Mouse (Mus musculus): Measurements from ENCODE around the gene Rhbdl3.
"Not testable (repeated sequence)": the region's sequence is repeated elsewhere in the genome, so short reads cannot be mapped to it uniquely, and the experiment has no call there.

Gene Rhbdl3

GRCm38 (mm10) chr11:80313462-80313861 is 12.8 kb downstream of the Rhbdl3 start:
- no peak for DNase-seq (ENCODE audit: low spot score)

DNA sequence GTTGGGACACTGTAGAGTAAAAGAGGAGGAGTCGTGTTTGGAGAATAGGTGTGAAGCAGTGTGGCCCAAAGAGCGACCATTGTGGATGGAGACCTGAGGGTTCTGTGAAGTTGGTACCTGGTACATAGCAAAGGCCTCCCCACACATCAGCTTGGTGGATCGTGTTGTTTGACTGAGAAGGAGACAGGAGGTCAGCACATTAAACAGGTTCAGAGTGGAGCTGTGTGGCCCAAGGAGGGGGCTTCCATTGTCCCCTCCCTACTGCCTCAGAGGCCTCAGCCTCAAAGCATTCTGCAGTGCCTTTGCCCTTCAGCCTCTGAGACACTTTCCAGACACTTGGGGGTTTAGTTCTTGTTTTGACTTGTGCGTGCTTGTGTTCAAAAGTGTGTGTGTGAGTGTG is 13.2 kb downstream of the Rhbdl3 start:
- DNase-seq (ENCODE audit: low spot score), result no peak

DNA sequence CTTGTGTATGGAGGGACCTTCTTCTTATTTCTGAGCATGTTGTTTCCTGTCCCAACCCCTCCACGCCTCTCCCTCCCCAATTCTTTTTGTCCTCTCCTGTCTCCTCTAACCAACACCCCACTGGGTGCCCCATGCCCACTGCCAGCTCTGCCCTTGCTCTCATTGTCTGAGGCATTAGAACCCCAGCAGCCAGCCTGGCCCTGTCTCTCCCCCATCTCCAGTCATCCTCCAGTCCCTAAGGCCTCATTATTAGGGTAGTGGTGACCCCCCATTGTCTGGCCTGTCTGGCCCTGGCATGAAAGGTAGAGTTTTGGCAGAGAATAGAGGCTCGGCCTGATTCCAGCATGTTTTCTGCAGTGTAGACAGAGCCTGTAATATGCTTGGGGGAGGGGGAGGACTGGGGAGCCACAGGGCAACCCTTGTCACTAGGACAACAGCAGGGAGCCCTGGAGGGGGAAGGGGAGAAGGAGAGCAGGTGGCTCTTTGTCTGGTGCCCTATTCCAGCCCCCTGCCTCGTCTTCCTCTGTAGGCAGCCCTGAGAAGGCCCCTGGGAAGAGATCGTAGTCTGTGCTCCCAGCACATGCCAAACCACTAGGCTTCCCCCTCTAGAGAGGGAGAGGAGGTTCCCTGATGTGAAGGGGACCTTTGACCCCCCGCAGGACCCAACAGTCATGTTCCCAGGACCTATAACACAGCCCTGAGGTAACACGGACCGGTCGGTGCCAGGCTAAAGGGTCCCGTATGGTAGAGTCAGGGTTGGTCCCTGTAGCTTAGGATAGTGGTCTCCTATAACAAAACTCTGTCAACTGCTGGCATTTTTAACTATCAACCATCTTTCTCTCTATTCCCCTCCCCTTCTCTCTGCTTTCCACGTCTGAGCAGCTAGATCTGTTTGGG is 15.3 kb downstream of the Rhbdl3 start:
- no peak for DNase-seq (ENCODE audit: low spot score)

DNA sequence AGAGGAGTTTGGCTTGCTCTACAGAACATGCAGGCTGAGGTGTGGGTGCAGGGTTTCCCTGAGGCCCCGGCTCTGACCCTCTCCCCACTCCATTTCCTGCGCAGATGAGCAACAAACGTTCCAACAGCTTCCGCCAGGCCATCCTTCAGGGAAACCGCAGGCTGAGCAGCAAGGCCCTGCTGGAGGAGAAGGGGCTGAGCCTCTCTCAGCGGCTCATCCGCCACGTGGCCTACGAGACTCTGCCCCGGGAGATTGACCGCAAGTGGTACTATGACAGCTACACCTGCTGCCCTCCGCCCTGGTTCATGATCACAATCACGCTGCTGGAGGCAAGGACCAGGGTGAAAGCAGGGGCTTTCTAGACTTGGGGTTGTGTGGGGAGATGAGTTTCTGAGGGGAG is 22.5 kb downstream of the Rhbdl3 start:
- DNase-seq (ENCODE audit: low spot score), result no peak

DNA sequence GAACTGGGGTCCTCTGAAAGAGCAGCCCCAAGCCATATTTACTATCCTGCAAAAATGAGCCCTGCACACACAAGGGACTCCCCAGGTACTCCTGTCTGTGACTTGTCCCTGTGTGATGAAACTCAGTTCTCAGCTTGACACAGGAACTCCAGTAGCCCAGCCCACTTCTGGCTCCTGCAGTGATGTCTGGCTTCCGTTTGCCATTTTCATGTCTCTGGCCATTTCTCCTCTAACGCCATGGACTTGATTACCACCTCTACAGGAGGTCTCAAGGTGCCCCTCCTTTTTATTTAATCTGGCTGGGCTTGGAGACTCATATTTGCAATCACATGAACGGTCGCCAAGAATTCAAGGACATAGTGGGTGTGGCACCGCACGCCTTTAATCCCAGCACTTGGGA is 23.9 kb downstream of the Rhbdl3 start:
- DNase-seq (ENCODE audit: low spot score), result no peak

GRCm38 (mm10) chr11:80332709-80333400 is 32.1 kb downstream of the Rhbdl3 start:
- no peak for DNase-seq (ENCODE audit: low spot score)

DNA sequence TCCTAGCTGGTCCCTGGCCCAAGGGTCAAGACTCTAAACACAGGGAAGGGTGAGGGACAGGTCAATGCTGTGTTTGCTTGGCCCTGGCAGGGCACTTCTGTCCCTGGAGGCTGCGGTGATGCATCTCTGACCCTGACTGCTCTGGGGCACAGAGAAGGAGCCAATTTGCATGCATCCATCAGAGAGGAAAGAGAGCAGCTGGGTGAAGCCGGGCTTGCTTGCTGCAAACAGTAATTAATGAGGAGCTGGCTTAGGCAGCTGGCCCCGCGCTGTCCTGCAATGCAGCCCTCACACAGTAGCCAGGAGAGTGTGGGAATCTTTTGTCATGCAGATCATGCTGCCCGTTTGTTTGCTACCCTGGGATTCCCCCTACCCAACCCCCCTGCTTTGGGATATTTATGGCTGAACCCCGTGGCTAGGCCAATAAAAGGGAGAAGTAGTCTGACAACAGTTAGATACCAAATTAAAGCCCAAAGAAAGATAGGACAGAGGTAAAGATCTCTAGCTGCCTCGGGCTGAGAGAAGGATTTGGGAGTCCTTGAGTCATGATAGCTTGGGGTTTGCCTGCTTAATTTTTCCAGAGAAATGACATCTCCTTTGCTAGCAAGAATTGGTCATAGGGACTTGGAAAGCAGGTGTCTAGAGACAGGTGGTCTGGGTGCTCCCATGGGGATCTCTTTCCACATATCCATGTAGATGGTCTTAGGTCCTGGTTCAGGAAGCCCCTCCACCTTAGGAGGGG is 35.1 kb downstream of the Rhbdl3 start:
- DNase-seq (ENCODE audit: low spot score), result no peak

DNA sequence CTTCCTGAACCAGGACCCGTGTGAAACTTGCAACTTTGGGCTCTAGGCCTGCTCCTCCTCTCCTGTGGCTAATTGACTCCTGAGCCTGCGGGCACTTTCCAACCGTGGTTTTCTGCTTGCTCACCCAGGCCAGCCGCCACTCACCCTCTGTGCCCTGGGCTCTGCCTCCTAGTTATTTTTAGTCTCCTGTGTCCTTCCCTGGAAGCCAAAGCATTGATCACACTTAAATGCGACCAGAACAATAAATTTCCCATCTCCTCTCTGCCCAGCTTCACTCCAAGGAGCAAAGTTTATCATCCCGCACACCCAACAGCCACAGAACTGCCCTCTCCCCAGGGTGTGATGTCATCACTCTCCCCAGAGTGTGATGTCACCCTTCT is 35.6 kb downstream of the Rhbdl3 start:
- DNase-seq (ENCODE audit: low spot score), result no peak

GRCm38 (mm10) chr11:80342482-80342881 is 41.8 kb downstream of the Rhbdl3 start:
- DNase-seq (ENCODE audit: low spot score), result no peak

DNA sequence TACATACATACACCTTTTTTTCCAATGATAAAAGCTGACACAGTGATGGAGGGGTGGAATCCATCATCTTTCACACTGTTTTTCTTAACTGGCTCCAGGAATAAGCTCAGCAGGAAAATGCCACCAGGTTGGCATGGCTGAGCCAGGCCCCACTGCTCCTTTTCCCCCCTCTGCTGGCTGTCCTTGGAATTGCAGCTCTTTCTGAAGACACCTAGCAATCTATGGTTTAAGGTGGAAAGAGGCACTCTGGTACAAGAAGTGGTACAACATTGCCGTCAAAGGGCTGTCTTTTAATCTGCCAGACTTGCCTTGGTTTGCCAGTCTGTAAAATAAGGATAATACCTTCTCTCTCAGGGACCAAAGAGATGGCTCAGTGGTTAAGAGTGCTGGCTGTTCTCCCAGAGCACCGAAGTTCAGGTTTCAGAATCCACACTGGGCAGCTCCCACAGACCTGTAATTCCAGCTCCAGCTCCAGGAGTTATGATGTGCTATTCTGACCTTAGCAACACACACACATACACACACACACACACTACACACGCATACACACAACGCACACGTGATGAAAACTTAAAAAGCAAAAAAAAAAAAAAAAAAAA is 51.2 kb downstream of the Rhbdl3 start:
- DNase-seq (ENCODE audit: low spot score), result peak; percentile 65

GRCm38 (mm10) chr11:80354832-80355231 is 54.1 kb downstream of the Rhbdl3 start:
- no peak for DNase-seq (ENCODE audit: low spot score)

DNA sequence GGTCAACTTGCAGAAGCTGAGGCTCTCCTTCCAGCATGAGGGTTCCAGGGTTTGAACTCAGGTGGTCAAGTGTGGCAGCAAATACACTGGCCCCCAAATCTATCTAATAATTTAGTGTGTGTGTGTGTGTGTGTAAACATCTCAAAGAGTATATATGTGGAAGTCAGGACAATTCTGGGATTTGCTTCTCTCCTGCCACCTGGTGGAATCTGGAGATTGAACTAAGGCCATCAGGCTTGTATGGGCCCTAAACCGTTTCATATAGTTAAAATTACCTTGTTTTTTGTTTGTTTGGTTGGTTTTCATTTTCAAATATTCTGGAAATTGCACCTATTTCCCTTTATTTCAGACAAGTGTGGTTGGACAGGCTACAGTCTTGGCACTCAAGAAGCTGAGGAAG is 68.2 kb downstream of the Rhbdl3 start:
- DNase-seq (ENCODE audit: low spot score), result no peak

- DNase-seq (ENCODE audit: low spot score), result no peak
These were observed 75.9 kb downstream of the Rhbdl3 start for GRCm38 (mm10) chr11:80376651-80377050.

GRCm38 (mm10) chr11:80377712-80378451 is 77.2 kb downstream of the Rhbdl3 start, which contains the start of gene 5730455P16Rik:
5730455P16Rik (minus strand) TSS chr11:80378034.
- no peak for DNase-seq (ENCODE audit: low spot score)

GRCm38 (mm10) chr11:80378452-80379068 is 77.8 kb downstream of the Rhbdl3 start:
- DNase-seq (ENCODE audit: low spot score), result not testable (repeated sequence)

DNA sequence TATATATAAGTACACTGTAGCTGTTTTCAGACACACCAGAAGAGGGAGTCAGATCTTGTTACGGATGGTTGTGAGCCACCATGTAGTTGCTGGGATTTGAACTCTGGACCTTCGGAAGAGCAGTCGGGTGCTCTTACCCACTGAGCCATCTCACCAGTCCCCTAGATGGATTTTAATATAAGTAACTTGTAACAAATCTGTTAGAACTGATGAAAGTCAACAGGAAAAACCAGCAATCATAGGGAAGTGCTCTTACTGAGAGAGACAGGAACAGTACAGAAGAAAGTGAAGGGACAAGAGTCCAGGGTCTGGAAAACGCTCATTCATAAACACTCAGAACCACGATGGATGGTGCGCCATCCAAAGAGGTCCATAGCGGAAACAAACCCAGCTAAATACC is 78.5 kb downstream of the Rhbdl3 start:
- DNase-seq (ENCODE audit: low spot score), result not testable (repeated sequence)

DNA sequence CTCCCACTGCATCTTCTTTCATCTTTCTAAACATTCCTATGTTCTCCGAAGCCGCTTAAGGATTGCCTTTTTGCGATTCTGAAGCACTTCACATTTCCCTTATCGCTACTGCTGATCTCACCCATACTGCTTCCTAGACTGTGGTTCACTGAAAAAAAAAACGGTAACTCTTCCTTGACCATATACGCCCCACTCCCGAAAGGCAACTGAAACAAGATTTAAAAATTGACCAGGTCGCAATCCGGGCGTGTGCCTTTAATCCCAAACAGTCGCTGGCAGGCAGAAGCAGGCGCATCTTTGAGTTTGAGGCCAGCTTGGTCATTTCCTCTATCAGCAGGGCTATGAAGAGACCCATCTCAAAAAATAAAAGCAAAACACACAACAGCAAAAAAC is 81.9 kb downstream of the Rhbdl3 start:
- no peak for DNase-seq (ENCODE audit: low spot score)

GRCm38 (mm10) chr11:80383019-80383625 is 82.4 kb downstream of the Rhbdl3 start, which contains the start of gene Zfp207:
Zfp207 (plus strand) TSS chr11:80383279.
- DNase-seq (ENCODE audit: low spot score), result peak; percentile 94

DNA sequence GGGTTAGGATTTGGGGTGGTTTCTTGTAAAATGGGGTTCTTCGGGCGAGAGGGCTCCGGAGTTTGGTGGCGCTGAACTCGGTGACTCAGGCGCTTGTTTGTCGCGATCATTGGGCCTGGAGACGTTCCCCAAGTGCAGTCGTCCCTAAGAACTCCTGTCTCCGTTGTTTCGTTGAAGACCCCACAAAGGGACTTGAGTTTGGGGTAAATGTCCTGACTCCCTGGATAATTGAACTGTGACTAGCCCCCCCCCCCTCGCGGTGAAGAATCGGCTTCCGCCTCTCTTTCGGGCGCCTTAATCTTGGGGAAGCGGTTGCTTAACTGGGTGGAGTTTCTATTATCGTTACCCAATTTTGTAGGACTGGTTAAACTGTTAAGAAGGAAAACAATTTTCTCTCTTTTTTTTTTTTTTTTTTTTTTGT is 82.9 kb downstream of the Rhbdl3 start:
- no peak for DNase-seq (ENCODE audit: low spot score)

GRCm38 (mm10) chr11:80384461-80384860 is 83.7 kb downstream of the Rhbdl3 start:
- no peak for DNase-seq (ENCODE audit: low spot score)
